Mouse (Mus musculus): Measurements from ENCODE around the gene Mllt6. TPM values are rescaled to one million over a fixed set of nuclear protein-coding genes. Genes with fewer than 3 reads are reported as not detected.
A peak's percentile ranks its signal among the peaks of the same experiment; 100 is the strongest.
"Not testable (repeated sequence)": the region's sequence is repeated elsewhere in the genome, so short reads cannot be mapped to it uniquely, and the experiment has no call there.

Gene Mllt6
- polyA plus RNA-seq, 1 experiment: 78.5 TPM

GRCm38 (mm10) chr11:97701581-97702392, 38.6 kb downstream of the Mllt6 start:
- peak overlapping the region; percentile 57; the same call in 1 of the 2 replicates for H3K4me3 ChIP-seq (ENCODE audit: insufficient read depth, low read length)
- peaks cover 6% of the 10 kb centered on the region; the same call in 1 of the 2 replicates for H3K4me1 ChIP-seq (ENCODE audit: control insufficient read depth, insufficient read depth, low read length)
- no peak overlapping the region for H3K27ac ChIP-seq (ENCODE audit: insufficient read depth, low read length)
- TF ChIP-seq CTCF (IDR thresholded peaks at IDR 0.05; ENCODE audit: extremely low read depth, insufficient read depth, low read length) (no peak), POLR2A (IDR thresholded peaks at IDR 0.05; ENCODE audit: extremely low read depth, insufficient read depth, low read length) (no peak)

- Histone ChIP-seq H3K27ac (ENCODE audit: insufficient read depth, low read length) (no peak overlapping the region), H3K4me1 (ENCODE audit: control insufficient read depth, insufficient read depth, low read length) (peaks cover 6% of the 10 kb centered on the region; the same call in 1 of the 2 replicates), H3K4me3 (ENCODE audit: insufficient read depth, low read length) (peak overlapping the region; percentile 57)
- TF ChIP-seq CTCF (IDR thresholded peaks at IDR 0.05; ENCODE audit: extremely low read depth, insufficient read depth, low read length) (no peak), POLR2A (IDR thresholded peaks at IDR 0.05; ENCODE audit: extremely low read depth, insufficient read depth, low read length) (peak; percentile 61; the same call in 1 of the 2 replicates)
Observed at GRCm38 (mm10) chr11:97702393-97702745, 39.2 kb downstream of the Mllt6 start.

GRCm38 (mm10) chr11:97703039-97703826, 40.0 kb downstream of the Mllt6 start, which contains the start of gene Psmb3:
TSS of gene Psmb3 (plus strand) at chr11:97703399.
- peak; percentile 90 for TF ChIP-seq POLR2A (IDR thresholded peaks at IDR 0.05; ENCODE audit: extremely low read depth, insufficient read depth, low read length)
- no peak for TF ChIP-seq CTCF (IDR thresholded peaks at IDR 0.05; ENCODE audit: extremely low read depth, insufficient read depth, low read length)
- H3K4me1 ChIP-seq (ENCODE audit: control insufficient read depth, insufficient read depth, low read length): peaks cover 4% of the 10 kb centered on the region; the same call in 1 of the 2 replicates
- H3K27ac ChIP-seq (ENCODE audit: insufficient read depth, low read length): no peak within 1 kb of the TSS
- H3K4me3 ChIP-seq (ENCODE audit: insufficient read depth, low read length): peak within 1 kb of the TSS; percentile 57

- not testable (repeated sequence) for H3K4me3 ChIP-seq (ENCODE audit: insufficient read depth, low read length)
Observed at GRCm38 (mm10) chr11:97710067-97710466, 46.9 kb downstream of the Mllt6 start.

GRCm38 (mm10) chr11:97711200-97711900, 48.1 kb downstream of the Mllt6 start:
- no peak overlapping the region for H3K4me3 ChIP-seq (ENCODE audit: insufficient read depth, low read length)
- H3K4me1 ChIP-seq (ENCODE audit: control insufficient read depth, insufficient read depth, low read length): no peaks in the 10 kb centered on the region
- TF ChIP-seq CTCF (IDR thresholded peaks at IDR 0.05; ENCODE audit: extremely low read depth, insufficient read depth, low read length) (no peak), POLR2A (IDR thresholded peaks at IDR 0.05; ENCODE audit: extremely low read depth, insufficient read depth, low read length) (no peak)
- H3K27ac ChIP-seq (ENCODE audit: insufficient read depth, low read length): no peak overlapping the region

More at GRCm38 (mm10) chr11:97710067-97710466, 46.9 kb downstream of the Mllt6 start:
- H3K4me1 ChIP-seq (ENCODE audit: control insufficient read depth, insufficient read depth, low read length); H3K27ac ChIP-seq (ENCODE audit: insufficient read depth, low read length): not testable (repeated sequence)

GRCm38 (mm10) chr11:97712286-97712685, 49.1 kb downstream of the Mllt6 start:
- TF ChIP-seq CTCF (IDR thresholded peaks at IDR 0.05; ENCODE audit: extremely low read depth, insufficient read depth, low read length) (no peak), POLR2A (IDR thresholded peaks at IDR 0.05; ENCODE audit: extremely low read depth, insufficient read depth, low read length) (no peak)
- no peaks in the 10 kb centered on the region for H3K4me1 ChIP-seq (ENCODE audit: control insufficient read depth, insufficient read depth, low read length)
- H3K27ac ChIP-seq (ENCODE audit: insufficient read depth, low read length): no peak overlapping the region
- H3K4me3 ChIP-seq (ENCODE audit: insufficient read depth, low read length): no peak overlapping the region

- no peaks in the 10 kb centered on the region for H3K4me1 ChIP-seq (ENCODE audit: control insufficient read depth, insufficient read depth, low read length)
- H3K4me3 ChIP-seq (ENCODE audit: insufficient read depth, low read length): no peak overlapping the region
- H3K27ac ChIP-seq (ENCODE audit: insufficient read depth, low read length): no peak overlapping the region
- TF ChIP-seq CTCF (IDR thresholded peaks at IDR 0.05; ENCODE audit: extremely low read depth, insufficient read depth, low read length) (no peak), POLR2A (IDR thresholded peaks at IDR 0.05; ENCODE audit: extremely low read depth, insufficient read depth, low read length) (0 out of 2 replicates have a peak, but pooled peaks have one; percentile 7)
Observed at GRCm38 (mm10) chr11:97713896-97714295, 50.7 kb downstream of the Mllt6 start.

- TF ChIP-seq CTCF (IDR thresholded peaks at IDR 0.05; ENCODE audit: extremely low read depth, insufficient read depth, low read length): no peak
- no peak for TF ChIP-seq POLR2A (IDR thresholded peaks at IDR 0.05; ENCODE audit: extremely low read depth, insufficient read depth, low read length)
- Histone ChIP-seq H3K27ac (ENCODE audit: insufficient read depth, low read length) (no peak overlapping the region), H3K4me3 (ENCODE audit: insufficient read depth, low read length) (no peak overlapping the region), H3K4me1 (ENCODE audit: control insufficient read depth, insufficient read depth, low read length) (no peaks in the 10 kb centered on the region)
Observed at GRCm38 (mm10) chr11:97714356-97714755, 51.1 kb downstream of the Mllt6 start.

All from cortical plate, adult 2 months (tissue).